Mouse (Mus musculus): ENCODE data around the gene Olfr138.

The Olfr138 gene

GRCm38 (mm10) chr17:38260735-38261134 lies at the start of gene Olfr138:
Gene Olfr138, plus strand, starts transcription at chr17:38261035.
- no peak for DNase-seq (ENCODE audit: low read depth, low spot score)

- DNase-seq (ENCODE audit: low read depth, low spot score): no peak
These were observed 46.6 kb downstream of the Olfr138 start, which contains the start of gene Olfr137 for GRCm38 (mm10) chr17:38307470-38307869. Gene Olfr137, minus strand, starts transcription at chr17:38307570.

All from CD4-positive, CD25-positive, alpha-beta regulatory T cell, adult 2 months (primary cell).